Mouse (Mus musculus): ENCODE data around the gene 4931406C07Rik. TPM values are rescaled to one million over a fixed set of nuclear protein-coding genes. Genes with fewer than 3 reads are reported as not detected.
"Not testable (repeated sequence)": the region's sequence is repeated elsewhere in the genome, so short reads cannot be mapped to it uniquely, and the experiment has no call there.

Gene 4931406C07Rik
- polyA plus RNA-seq (2021) = 75.9 TPM

- POLR2A ChIA-PET = interaction anchor here (1.5 to 2.0 kb wide), 2 partner anchors 12 to 27 kb away, joined by 3 to 5 read pairs; partner anchors contain the start of gene Med17
- CTCF ChIA-PET = interaction anchor here (0.8 to 1.5 kb wide), 3 partner anchors 12 to 24 kb away, joined by 3 read pairs; no protein-coding TSS in a partner anchor
- in situ Hi-C loops (cut with MboI; ENCODE audit: low pct_unique_long_range_greater_than_20kb) = loop anchor here (25.0 kb wide), 1 partner anchor 1494 kb away; no protein-coding TSS in a partner anchor
- DNase-seq (ENCODE audit: low read depth, low spot score) (no peak), ATAC-seq (peak; percentile 56)
- no peak for TF ChIP-seq CTCF (IDR thresholded peaks at IDR 0.05)
- no peaks in the 10 kb centered on the region for H3K27me3 ChIP-seq
Observed at GRCm38 (mm10) chr9:15306398-15307119, at the start of gene 4931406C07Rik. Gene 4931406C07Rik (minus strand): TSS chr9:15306448.

DNA sequence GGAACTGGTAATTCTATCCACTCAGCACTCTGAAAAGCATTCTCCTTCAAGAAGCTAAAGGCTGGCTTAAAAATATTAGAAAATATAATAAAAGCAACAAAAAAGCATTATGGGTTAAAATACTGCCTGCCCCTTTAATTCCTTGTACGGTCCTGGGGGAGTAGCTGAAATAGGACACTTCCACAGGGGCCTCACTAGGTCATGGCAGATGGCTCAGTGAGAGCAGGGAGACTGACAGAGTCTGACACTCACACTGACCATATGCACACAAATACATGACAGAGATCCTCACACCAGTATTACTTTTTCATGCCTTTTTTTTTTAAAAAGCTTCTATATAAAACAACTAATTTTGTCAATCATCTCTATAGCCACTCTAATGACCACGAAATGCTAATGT, 43.7 kb upstream of the 4931406C07Rik start:
- in situ Hi-C loops (cut with MboI; ENCODE audit: low pct_unique_long_range_greater_than_20kb) = no loop called here
- DNase-seq (ENCODE audit: low read depth, low spot score) (no peak), ATAC-seq (no peak)
- no peak for TF ChIP-seq CTCF (IDR thresholded peaks at IDR 0.05)
- POLR2A ChIA-PET = interaction anchor here (1.1 kb wide), 1 partner anchor 36 kb away, joined by 3 read pairs; no protein-coding TSS in a partner anchor
- no peaks in the 10 kb centered on the region for H3K27me3 ChIP-seq
- CTCF ChIA-PET = interaction anchor here (1.3 kb wide), 1 partner anchor 17 kb away, joined by 3 read pairs; no protein-coding TSS in a partner anchor

- in situ Hi-C loops (cut with MboI; ENCODE audit: low pct_unique_long_range_greater_than_20kb) = no loop called here
- H3K27me3 ChIP-seq = no peaks in the 10 kb centered on the region
- POLR2A ChIA-PET = interaction anchor here (0.6 kb wide), 1 partner anchor 70 kb away, joined by 3 read pairs; no protein-coding TSS in a partner anchor
- TF ChIP-seq CTCF (IDR thresholded peaks at IDR 0.05) = no peak
- DNase-seq (ENCODE audit: low read depth, low spot score) (no peak), ATAC-seq (no peak)
- CTCF ChIA-PET = no interaction called here
Observed at GRCm38 (mm10) chr9:15337776-15338175, 31.5 kb upstream of the 4931406C07Rik start.

GRCm38 (mm10) chr9:15318170-15318742, 12.0 kb upstream of the 4931406C07Rik start:
- ATAC-seq = no peak
- in situ Hi-C loops (cut with MboI; ENCODE audit: low pct_unique_long_range_greater_than_20kb) = loop anchor here (25.0 kb wide), 1 partner anchor 1506 kb away; no protein-coding TSS in a partner anchor
- POLR2A ChIA-PET = interaction anchor here (0.9 kb wide), 1 partner anchor 49 kb away, joined by 3 read pairs; no protein-coding TSS in a partner anchor
- DNase-seq (ENCODE audit: low read depth, low spot score) = no peak
- CTCF ChIA-PET = interaction anchor here (1.2 to 1.3 kb wide), 2 partner anchors 8 to 10 kb away, joined by 3 to 4 read pairs; no protein-coding TSS in a partner anchor
- no peaks in the 10 kb centered on the region for H3K27me3 ChIP-seq
- TF ChIP-seq CTCF (IDR thresholded peaks at IDR 0.05) = no peak

DNA sequence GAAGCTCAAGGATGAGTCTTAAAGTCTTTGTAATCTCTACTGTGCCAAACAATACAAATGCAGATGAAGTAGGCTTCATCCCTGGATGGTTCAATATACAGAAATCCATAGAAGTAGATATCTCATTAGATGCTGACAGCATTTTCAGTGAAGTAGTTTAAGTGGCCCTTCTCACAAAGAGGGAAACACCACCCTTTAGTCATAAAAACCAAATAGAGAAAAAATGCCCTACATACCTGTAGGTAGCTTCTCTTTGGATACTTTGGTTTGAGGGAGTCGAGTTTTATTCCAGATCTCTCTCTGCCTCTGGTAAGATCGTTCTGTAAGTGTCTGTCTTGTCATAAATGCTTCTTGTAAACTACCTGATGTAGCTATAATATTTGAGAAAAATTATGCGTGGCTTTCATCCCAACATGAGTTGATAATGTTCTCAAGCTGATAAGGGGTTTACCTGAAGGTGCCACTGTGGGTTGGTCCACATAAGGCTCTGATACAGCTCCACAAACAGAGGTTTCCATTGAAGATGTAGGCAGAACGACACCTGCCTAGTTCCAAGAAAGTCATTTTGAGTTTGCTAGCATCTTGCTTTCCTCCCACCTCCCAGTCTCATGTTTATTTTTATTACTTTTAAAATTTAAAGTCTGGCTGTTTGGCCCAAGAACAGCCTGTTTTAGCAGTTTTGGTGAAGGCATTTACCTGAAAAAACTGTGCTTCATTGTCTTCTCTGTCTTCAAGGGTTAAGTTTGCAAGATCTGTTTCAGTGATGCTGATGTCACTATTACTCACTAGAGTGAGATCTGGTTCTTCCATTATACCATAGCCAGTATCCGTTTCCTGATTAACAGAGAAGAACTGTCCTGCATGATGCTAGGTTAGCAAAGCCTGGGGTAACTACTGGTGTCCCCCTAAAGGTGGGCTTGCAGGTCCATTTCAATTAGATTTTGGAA, 11.2 kb upstream of the 4931406C07Rik start:
- CTCF ChIA-PET = interaction anchor here (1.3 kb wide), 1 partner anchor 7 kb away, joined by 3 read pairs; no protein-coding TSS in a partner anchor
- POLR2A ChIA-PET = interaction anchor here (0.9 kb wide), 2 partner anchors 8 to 48 kb away, joined by 3 read pairs; no protein-coding TSS in a partner anchor
- TF ChIP-seq CTCF (IDR thresholded peaks at IDR 0.05) = no peak
- H3K27me3 ChIP-seq = no peaks in the 10 kb centered on the region
- DNase-seq (ENCODE audit: low read depth, low spot score) = no peak
- in situ Hi-C loops (cut with MboI; ENCODE audit: low pct_unique_long_range_greater_than_20kb) = loop anchor here (25.0 kb wide), 1 partner anchor 1505 kb away; no protein-coding TSS in a partner anchor
- no peak for ATAC-seq

GRCm38 (mm10) chr9:15316296-15316695, 10.0 kb upstream of the 4931406C07Rik start:
- ATAC-seq; H3K27me3 ChIP-seq; POLR2A ChIA-PET; DNase-seq (ENCODE audit: low read depth, low spot score); CTCF ChIA-PET: not testable (repeated sequence)
- in situ Hi-C loops (cut with MboI; ENCODE audit: low pct_unique_long_range_greater_than_20kb) = loop anchor here (25.0 kb wide), 1 partner anchor 1504 kb away; no protein-coding TSS in a partner anchor

- POLR2A ChIA-PET = no interaction called here
- no peak for ATAC-seq
- TF ChIP-seq CTCF (IDR thresholded peaks at IDR 0.05) = no peak
- CTCF ChIA-PET = interaction anchor here (0.9 kb wide), 1 partner anchor 26 kb away, joined by 3 read pairs; no protein-coding TSS in a partner anchor
- in situ Hi-C loops (cut with MboI; ENCODE audit: low pct_unique_long_range_greater_than_20kb) = loop anchor here (25.0 kb wide), 1 partner anchor 1502 kb away; no protein-coding TSS in a partner anchor
- no peaks in the 10 kb centered on the region for H3K27me3 ChIP-seq
- DNase-seq (ENCODE audit: low read depth, low spot score) = no peak
Observed at GRCm38 (mm10) chr9:15314619-15315018, 8.4 kb upstream of the 4931406C07Rik start.

DNA sequence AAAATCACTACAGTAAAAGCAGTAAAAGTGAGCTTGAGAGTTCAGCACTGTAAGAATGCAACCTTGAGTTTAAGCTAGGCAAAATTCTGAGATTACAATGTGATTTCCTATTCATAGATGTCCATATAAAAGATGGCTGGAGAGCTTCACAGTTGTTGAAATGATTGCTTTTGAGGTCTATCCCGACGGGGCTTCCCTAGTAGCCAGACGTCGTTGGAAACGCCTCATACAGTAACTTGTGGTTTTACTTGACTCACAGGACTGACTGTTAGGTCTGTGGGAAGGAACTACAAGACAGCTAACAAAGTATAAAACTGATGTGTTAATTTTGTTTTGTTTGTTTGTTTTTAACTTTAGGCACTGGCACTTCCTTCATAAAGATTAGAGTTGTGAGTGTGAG, 7.4 kb upstream of the 4931406C07Rik start:
- no peak for ATAC-seq
- no peak for DNase-seq (ENCODE audit: low read depth, low spot score)
- TF ChIP-seq CTCF (IDR thresholded peaks at IDR 0.05) = no peak
- in situ Hi-C loops (cut with MboI; ENCODE audit: low pct_unique_long_range_greater_than_20kb) = loop anchor here (25.0 kb wide), 1 partner anchor 1501 kb away; no protein-coding TSS in a partner anchor
- H3K27me3 ChIP-seq = no peaks in the 10 kb centered on the region
- CTCF ChIA-PET = interaction anchor here (0.9 kb wide), 1 partner anchor 27 kb away, joined by 3 read pairs; no protein-coding TSS in a partner anchor
- POLR2A ChIA-PET = interaction anchor here (0.8 kb wide), 1 partner anchor 37 kb away, joined by 3 read pairs; no protein-coding TSS in a partner anchor

DNA sequence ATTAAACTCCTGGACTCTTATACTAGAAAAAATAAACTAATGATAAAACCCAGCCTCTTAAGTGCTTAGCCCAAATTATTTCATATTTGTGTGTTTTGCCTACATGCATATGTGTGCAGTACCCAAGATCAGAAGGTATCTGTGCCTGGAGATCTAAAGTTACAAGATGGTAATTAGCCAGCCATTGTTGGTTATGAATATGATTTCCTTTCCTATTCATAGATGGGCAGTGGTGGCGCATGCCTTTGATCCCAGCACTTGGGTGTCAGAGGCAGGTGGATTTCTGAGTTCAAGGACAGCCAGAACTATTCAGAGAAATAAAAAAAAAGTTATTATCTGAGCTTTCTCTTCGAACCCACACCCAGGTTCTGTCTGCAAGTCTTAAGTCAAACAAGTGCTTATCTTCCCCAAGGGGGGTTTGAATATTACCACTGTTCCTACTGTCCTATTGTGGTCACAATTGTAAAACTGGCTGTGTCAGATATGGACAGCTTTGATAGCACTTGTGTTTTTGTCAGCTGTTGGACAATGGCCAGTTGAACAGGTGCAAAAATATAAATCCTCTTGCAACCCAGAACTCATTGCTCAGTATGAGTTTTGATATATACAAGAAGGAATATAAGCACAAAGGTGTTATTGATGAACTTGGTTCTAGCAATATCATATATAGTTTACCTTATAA, 5.9 kb upstream of the 4931406C07Rik start:
- TF ChIP-seq CTCF (IDR thresholded peaks at IDR 0.05) = no peak
- H3K27me3 ChIP-seq = no peaks in the 10 kb centered on the region
- DNase-seq (ENCODE audit: low read depth, low spot score) (no peak), ATAC-seq (no peak)
- CTCF ChIA-PET = no interaction called here
- in situ Hi-C loops (cut with MboI; ENCODE audit: low pct_unique_long_range_greater_than_20kb) = loop anchor here (25.0 kb wide), 1 partner anchor 1500 kb away; no protein-coding TSS in a partner anchor
- POLR2A ChIA-PET = interaction anchor here (1.2 kb wide), 1 partner anchor 15 kb away, joined by 4 read pairs; no protein-coding TSS in a partner anchor
